Mouse (Mus musculus) cerebellum, postnatal 4 days (tissue): ENCODE data around the gene Gpam.

Experiments
- DNase-seq, 2 experiments: peaks; one replicate each; pipeline ENCODE4 v3.0.0; 2022; ENCODE audit warnings: low spot score in 2 of 2, mixed read lengths in 1 of 2

Gpam gene

GRCm38 (mm10) chr19:55139301-55139700, 12.3 kb upstream of the Gpam start:
- DNase-seq, result no peak

DNA sequence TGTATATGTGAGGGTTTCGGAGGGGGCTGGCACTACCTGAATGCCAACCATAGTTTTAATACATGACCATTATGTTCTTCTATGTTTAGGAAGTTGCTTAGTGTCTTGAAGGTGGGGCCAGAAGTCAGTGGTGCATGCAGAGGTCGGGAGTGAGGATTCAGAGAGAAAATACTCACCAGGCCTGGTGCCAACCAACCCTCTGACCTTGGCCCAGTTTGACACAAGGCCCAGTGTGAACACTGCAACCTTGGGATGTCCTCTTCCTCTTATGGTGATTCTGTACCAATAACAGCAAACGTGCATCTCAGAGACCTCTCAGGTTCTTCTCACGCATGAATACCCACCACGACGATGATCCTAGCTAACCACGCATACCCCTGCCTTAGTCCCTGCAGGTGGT, 11.5 kb upstream of the Gpam start:
- DNase-seq, result no peak

- no peak for DNase-seq
Observed at GRCm38 (mm10) chr19:55137884-55138283, 10.8 kb upstream of the Gpam start.

DNA sequence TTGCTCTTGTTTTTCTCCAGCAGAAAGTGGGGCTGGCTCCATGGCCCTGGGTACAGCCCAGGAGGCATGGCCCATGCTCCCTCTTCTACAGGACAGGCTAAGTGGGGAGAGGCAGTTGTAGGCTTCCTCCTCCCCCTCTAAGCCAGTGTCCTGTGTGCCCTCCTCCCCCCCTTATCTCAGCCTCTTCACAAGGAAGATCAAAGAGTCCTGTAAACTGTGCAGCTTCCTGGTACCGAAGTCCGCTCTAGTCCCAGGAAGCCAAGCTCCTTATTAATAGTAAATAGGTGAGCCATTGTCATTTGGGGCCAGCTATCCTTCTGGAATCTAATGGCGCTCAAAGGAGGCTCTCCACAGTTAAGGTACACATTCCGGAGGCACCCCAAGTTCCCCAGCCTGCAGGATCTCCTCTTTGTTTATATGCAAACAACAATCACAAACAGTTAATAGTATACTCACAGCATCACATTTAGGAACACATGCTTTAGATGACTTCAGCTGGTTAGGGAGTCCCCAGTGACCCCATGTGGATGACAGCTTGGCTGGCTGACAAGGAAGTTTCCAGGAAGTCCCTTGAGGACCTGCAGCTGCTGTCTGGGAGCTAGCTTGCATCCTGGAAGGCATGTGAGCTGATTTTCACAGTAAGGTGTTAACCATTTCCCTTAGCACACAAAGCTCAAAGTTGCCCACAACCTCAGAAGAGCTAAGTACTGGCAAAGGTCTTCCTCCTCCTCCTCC, 9.8 kb upstream of the Gpam start:
- no peak for DNase-seq

- no peak for DNase-seq
Observed at GRCm38 (mm10) chr19:55135918-55136317, 8.9 kb upstream of the Gpam start.

DNA sequence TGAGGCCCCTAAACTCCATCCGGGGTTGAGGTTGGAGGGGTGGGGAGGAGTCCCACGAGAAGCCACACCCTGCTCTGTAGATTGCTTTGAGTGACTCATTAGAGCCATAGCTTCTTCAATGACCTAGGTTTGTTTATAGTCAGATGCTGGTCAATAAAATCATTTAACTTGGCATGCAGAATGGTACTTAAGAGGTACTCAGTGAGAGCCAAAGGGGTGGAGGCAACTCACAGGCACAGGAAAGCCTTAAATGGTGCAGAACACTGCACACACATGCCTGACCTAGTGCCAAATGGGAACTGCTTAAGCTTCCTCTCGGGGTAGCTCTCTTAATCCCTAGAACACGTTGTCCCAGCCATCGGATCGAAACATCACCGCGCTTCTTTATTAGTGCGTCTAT, 7.5 kb upstream of the Gpam start:
- no peak for DNase-seq

- DNase-seq, result no peak
Observed at GRCm38 (mm10) chr19:55132476-55132875, 5.4 kb upstream of the Gpam start.

GRCm38 (mm10) chr19:55131747-55132146, 4.7 kb upstream of the Gpam start:
- DNase-seq, result no peak

GRCm38 (mm10) chr19:55128469-55128868, 1.4 kb upstream of the Gpam start:
- DNase-seq, result no peak

DNA sequence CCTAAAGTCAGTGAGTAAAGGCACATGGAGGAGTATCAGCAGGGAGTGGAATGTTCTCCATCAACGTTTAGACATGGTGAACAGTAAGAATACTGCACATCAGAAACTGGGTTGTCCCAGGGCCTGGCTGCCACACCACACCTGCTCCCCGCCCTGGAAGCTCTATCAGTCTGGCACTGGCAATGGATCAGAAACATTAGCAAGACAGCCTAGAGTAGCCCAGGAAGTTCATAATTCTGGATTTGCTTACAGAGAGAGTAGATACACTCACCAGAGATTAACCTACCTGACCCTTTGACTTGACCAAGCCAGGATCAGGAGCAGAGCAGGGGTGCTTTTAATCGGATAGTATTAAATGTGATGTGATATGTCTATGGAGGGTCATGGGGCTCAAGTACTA, 1.6 kb downstream of the Gpam start:
- no peak for DNase-seq

DNA sequence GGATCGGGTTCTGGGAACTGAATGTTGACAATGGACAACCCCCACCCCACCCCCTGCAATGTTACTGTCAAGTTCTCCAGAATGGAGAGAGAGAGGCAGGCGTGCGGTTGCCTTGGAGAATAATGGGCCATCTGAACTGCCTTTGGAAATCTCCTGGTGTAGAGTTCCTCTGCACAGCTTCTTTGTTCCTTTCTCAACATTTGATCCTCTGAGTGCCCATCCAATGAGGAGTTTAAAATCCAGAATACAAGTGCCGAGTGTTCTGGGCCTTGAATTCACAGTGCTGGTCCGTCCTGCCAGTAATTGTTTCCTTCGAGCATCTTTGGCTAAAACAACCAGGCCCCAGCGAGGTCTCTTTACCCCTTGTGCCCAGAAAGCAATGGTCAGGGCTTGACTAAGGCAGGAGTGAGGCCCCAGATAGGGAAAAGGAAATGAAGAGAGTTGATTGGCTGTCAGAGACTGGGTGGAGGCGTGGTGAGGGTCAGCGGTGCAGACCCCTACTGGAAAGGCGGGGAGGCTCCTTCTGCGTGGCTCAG, 4.0 kb downstream of the Gpam start:
- peak in 1 of 2 experiments; percentile 18 for DNase-seq

DNA sequence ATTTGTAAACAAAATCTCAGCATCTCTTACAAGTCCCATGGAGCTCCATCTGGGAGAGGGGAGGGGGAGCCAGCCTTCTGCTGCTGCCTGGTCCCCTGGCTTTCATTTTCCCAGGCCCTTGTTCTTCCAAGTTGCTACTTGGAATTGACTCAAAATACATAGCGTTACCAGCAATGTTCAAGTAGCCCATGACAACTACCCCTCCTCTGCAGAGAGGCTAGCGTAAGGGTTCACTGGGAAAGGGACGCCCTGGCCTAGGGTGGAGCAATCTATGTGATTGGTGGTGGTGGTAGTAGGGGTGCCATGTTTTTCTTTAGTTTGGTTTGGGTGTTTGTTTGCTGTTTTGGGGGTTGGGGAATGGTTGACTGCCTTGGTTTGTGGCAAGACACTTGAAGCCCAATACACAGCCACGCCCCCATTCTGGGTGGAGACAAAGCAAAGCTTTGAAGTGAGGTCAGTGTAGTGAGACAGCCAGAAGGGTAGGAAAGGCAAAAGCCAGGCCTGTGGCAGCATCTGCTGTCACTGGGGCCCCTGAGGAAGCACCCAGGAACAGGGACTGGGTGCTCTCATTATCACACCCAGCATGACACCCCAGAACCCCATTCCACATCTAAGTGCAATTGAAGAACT, 4.6 kb downstream of the Gpam start:
- no peak for DNase-seq

- DNase-seq, result no peak
Observed at GRCm38 (mm10) chr19:55121836-55122235, 5.2 kb downstream of the Gpam start.

- DNase-seq, result no peak
Observed at GRCm38 (mm10) chr19:55120518-55121244, 6.4 kb downstream of the Gpam start.

- DNase-seq, result no peak
Observed at GRCm38 (mm10) chr19:55119541-55119940, 7.5 kb downstream of the Gpam start.

DNA sequence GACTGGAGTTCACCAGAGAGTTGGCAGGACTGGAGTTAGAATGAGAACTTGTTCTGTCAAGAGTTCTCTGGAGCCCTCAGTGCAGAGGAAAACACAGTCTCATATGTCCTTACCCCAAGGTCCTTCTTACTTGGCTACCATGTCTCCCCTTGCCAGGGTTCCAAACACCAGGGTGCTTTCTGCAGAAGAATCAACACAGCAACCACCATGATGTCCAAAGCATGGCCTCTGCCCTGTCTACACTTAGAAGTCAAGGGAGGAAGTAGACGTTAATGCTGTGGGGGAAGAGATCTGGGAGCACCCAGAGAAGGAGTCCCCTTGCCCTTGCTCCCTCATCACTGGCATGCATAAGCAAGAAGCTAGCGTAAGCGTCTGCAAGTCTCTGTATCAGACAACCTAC, 9.0 kb downstream of the Gpam start:
- no peak for DNase-seq

DNA sequence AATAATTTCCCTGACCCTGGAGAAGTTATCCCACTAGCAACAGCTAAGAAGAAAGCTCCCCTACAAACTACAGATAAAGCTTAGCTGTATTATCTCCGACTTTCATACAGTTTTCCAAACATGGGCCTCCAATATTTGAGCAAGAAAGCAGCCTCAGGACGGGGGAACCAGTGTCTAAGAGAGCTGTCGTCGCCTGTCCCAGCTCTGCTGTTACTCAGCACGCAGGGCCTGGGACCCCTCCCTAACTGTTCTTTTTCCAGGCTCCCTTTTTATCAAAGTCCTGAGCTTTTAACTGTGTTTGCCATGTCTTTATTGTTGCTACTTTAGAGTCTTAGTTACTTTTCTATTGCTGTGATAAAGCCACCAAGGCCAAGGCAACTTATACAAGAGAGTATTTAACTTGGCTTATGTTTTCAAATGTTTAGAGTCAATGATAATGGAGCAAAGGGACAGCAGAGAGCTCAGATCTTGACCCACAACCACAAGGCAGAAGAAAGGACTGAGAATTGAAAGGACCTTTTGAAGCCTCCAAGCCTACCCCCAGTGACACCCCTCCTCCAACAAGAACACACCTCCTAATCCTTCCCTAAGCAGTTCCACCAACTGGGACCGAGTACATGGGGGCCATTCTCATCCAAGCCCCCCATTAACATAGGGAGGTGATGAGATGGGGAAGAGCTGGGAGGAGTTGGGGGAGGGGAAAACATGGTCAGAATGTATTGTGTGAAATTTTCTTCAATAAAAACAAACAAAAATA, 9.8 kb downstream of the Gpam start:
- no peak for DNase-seq

DNA sequence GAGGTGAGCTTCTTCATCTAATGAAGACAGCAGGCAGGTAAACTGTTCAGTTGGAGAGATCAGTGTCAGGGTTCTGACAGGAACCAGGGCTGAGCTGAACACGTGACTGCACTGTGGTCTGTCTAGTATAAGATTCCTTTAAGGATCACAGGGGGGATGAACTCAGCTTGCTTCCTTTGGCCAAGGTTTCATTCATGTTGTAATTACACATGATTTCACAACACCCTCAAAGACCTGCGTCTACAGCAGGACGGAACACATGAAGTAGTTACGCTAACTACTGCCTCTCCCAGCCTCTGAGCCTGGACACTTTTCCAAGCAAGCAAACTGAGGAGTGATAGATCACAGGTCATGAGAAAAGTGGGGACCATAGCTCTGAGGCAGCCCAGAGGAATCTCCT, 11.5 kb downstream of the Gpam start:
- DNase-seq, result no peak

DNA sequence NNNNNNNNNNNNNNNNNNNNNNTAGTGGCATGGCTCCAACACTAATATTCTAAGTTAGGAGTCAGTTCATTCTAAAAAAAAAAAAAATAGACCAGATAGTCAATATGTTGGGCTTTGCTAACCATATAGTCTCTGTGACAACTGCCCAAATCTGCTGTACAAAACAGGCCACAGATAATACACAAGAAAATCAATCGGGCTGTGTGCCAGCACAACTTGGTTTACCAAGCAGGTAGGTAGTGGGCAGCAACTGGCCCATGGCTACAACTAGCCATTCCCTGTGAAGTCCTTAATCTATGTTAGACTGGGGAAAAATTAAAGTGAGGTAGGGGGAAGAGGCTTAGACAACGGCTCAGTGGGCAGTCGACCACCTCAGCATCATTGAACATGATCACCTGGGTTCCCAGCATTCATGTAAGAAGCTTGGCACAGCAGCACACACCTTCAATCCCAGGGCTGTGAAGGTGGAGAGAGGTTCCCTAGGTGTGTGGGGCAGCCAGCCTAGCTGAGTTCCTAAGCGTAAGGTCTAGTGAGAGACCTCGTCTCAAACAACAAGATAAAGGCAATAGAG, 12.1 kb downstream of the Gpam start:
- DNase-seq, result no peak

DNA sequence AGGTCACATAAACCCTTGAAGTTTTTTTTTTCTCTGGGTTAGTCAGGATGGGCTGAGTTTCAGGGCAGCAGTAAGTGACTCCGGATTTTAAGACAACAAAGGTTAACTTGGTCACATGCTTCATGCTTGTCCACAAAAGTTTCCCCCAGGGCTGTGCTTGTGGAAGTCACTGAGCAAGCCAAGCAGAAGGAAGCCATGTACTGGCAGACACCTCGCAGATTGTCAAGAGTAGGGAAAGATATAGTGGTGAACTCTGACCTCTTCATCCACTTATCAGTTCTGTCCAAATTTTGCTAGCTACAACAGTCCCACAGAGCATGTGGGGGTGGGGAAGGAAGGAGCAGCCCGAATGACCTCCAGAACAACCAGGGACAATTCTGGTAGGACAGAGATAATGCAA, 19.1 kb downstream of the Gpam start:
- no peak for DNase-seq

DNA sequence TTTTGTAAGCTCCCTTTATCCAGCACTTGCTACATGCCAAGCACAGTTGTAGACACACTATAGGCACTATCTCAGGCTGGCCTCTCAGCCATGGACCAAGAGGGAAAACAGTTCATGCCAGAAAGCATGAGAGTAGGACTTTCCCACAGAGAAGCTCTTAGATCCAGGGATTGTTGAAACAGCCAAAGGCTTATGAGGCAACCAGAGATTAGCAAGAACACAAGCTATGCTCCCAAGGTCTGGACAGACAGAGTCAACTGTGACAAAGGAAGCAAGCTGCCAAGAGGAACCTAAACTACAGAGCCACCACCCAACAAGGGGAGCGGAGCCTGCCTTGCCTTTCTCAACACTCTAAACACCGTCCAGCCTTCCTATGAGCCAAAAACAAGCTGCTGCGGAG, 21.1 kb downstream of the Gpam start:
- no peak for DNase-seq
